Mouse (Mus musculus) bone marrow macrophage, adult 2 months (primary cell): Measurements from ENCODE around the gene Susd1. TPM values are rescaled to one million over a fixed set of nuclear protein-coding genes. Genes with fewer than 3 reads are reported as not detected.

Source experiments
- H3K27ac ChIP-seq: 2 replicates; pipeline ENCODE4 v1.5.1; 2012; ENCODE audit warnings: low read depth, low read length; ENCODE audit not compliant: insufficient read depth
- H3K4me1 ChIP-seq: 2 replicates; pipeline ENCODE4 v1.6.1; 2012; ENCODE audit warnings: low read length; ENCODE audit not compliant: control insufficient read depth, insufficient read depth
- H3K4me3 ChIP-seq: 2 replicates; pipeline ENCODE4 v1.5.1; 2012; ENCODE audit warnings: mild to moderate bottlenecking, low read length, moderate library complexity; ENCODE audit not compliant: insufficient read depth
- CTCF ChIP-seq: IDR thresholded peaks from 2 replicates; pipeline ENCODE4 v1.5.1; 2012; ENCODE audit warnings: low read depth, mild to moderate bottlenecking, low read length, moderate library complexity
- POLR2A ChIP-seq: IDR thresholded peaks from 2 replicates; pipeline ENCODE4 v1.6.1; 2012; ENCODE audit warnings: mild to moderate bottlenecking, low read depth, low read length, borderline replicate concordance
- polyA plus RNA-seq: library from polyadenylated mRNA; stranded (reverse); fragments of >200 nt; gene quantifications from 2 replicates; pipeline ENCODE4 v1.2.4, GENCODE M21; 2012; ENCODE audit not compliant: missing spikeins, insufficient read depth, insufficient read length

Susd1 gene
- polyA plus RNA-seq, 1 experiment, result 18.1 TPM

- Histone ChIP-seq H3K4me3 (no peak overlapping the region), H3K4me1 (no peaks in the 10 kb centered on the region), H3K27ac (no peak overlapping the region)
- TF ChIP-seq CTCF (no peak), POLR2A (no peak)
Measured at GRCm38 (mm10) chr4:59318602-59319001, 119.8 kb downstream of the Susd1 start.

GRCm38 (mm10) chr4:59315553-59316405 lies 122.7 kb downstream of the Susd1 start:
- H3K4me1 ChIP-seq, result no peaks in the 10 kb centered on the region
- TF ChIP-seq POLR2A, result no peak
- TF ChIP-seq CTCF, result no peak
- H3K27ac ChIP-seq, result no peak overlapping the region
- H3K4me3 ChIP-seq, result no peak overlapping the region

- Histone ChIP-seq H3K27ac (no peak overlapping the region), H3K4me3 (no peak overlapping the region), H3K4me1 (no peaks in the 10 kb centered on the region)
- TF ChIP-seq POLR2A (no peak), CTCF (no peak)
Measured at GRCm38 (mm10) chr4:59314939-59315552, 123.4 kb downstream of the Susd1 start.

- no peak overlapping the region for H3K27ac ChIP-seq
Measured at GRCm38 (mm10) chr4:59312945-59313344, 125.5 kb downstream of the Susd1 start.

GRCm38 (mm10) chr4:59310590-59310989 lies 127.8 kb downstream of the Susd1 start:
- H3K4me1 ChIP-seq, result no peaks in the 10 kb centered on the region
- no peak overlapping the region for H3K4me3 ChIP-seq
- TF ChIP-seq POLR2A, result no peak
- TF ChIP-seq CTCF, result no peak
- no peak overlapping the region for H3K27ac ChIP-seq

More at GRCm38 (mm10) chr4:59312945-59313344, 125.5 kb downstream of the Susd1 start:
- no peaks in the 10 kb centered on the region for H3K4me1 ChIP-seq
- no peak overlapping the region for H3K4me3 ChIP-seq
- TF ChIP-seq POLR2A (no peak), CTCF (no peak)

GRCm38 (mm10) chr4:59307841-59308589 lies 130.4 kb downstream of the Susd1 start:
- Histone ChIP-seq H3K4me1 (no peaks in the 10 kb centered on the region), H3K4me3 (no peak overlapping the region), H3K27ac (no peak overlapping the region)
- no peak for TF ChIP-seq CTCF

- Histone ChIP-seq H3K4me1 (peaks cover 21% of the 10 kb centered on the region), H3K4me3 (no peak overlapping the region), H3K27ac (no peak overlapping the region)
- no peak for TF ChIP-seq POLR2A
- no peak for TF ChIP-seq CTCF
Measured at GRCm38 (mm10) chr4:59302387-59302786, 136.0 kb downstream of the Susd1 start.

- Histone ChIP-seq H3K27ac (no peak overlapping the region), H3K4me3 (no peak overlapping the region), H3K4me1 (peaks cover 21% of the 10 kb centered on the region)
- TF ChIP-seq POLR2A, result no peak
- TF ChIP-seq CTCF, result no peak
Measured at GRCm38 (mm10) chr4:59301025-59301815, 137.2 kb downstream of the Susd1 start.
